Comparison of ENCODE assay signal across 8 mouse cellular contexts in the genomic region with DNA sequence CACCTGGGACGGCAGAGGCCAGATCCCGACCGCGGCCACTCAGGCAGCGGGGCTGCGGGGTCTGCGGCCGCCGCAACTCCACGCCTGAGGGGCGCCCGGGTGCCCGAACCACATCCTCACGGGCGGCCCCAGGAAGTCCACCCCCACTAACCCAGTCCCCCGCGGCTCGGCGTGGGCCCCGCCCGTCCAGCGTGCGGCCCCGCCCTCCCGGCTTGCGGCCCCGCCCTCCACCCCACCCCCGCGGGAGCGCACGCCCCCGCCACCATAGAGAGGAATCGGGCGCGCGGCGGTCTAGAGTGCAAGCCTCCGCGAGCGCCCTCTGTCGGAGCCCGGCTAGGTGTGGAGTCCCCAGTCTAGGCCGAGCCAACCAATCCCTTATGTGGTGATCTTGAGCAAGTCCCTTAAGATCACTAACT. TPM values are rescaled to one million over a fixed set of nuclear protein-coding genes. Genes with fewer than 3 reads are reported as not detected.
DNase-seq lines count a peak whose midpoint lies in the region; ATAC-seq and TF ChIP-seq lines count a peak whose summit lies in the region.

A gene (minus strand): TSS at position 180 of the 416 bp plus-strand sequence.

- H3K27ac ChIP-seq in ES-Bruce4 (ENCODE audit: insufficient read depth, low read length), result no peak within 1 kb of the TSS
- H3K27ac ChIP-seq in forebrain, embryonic 14.5 days (ENCODE audit: low read depth, low read length), result no peak within 1 kb of the TSS
- 0 out of 2 replicates have a peak within 1 kb of the TSS, but pooled peaks have one; percentile 42 for H3K27ac ChIP-seq in neural tube, embryonic 15.5 days (replicated peaks)

- no peak for TF ChIP-seq EP300 in ES-Bruce4 (IDR thresholded peaks at IDR 0.05; ENCODE audit: insufficient read depth, low read depth, low read length)

- peak; percentile 69 for TF ChIP-seq CTCF in ES-Bruce4 (IDR thresholded peaks at IDR 0.05; ENCODE audit: low read depth, low read length)

- H3K36me3 ChIP-seq in ES-Bruce4 (ENCODE audit: control insufficient read depth, insufficient read depth, low read length, poor library complexity, severe bottlenecking), result no peaks in the 10 kb centered on the region; the same call in 1 of the 2 replicates
- no peaks in the 10 kb centered on the region for H3K36me3 ChIP-seq in forebrain, embryonic 14.5 days (ENCODE audit: control insufficient read depth, insufficient read depth, low read length)
- no peaks in the 10 kb centered on the region for H3K36me3 ChIP-seq in neural tube, embryonic 15.5 days

- no peaks in the 10 kb centered on the region for H3K27me3 ChIP-seq in ES-Bruce4 (ENCODE audit: control insufficient read depth, insufficient read depth, low read length, poor library complexity, severe bottlenecking)
- H3K27me3 ChIP-seq in forebrain, embryonic 14.5 days (replicated peaks; ENCODE audit: control insufficient read depth, insufficient read depth, low read length), result no peaks in the 10 kb centered on the region
- H3K27me3 ChIP-seq in neural tube, embryonic 15.5 days (replicated peaks), result no peaks in the 10 kb centered on the region

- TF ChIP-seq POLR2A in ES-Bruce4 (IDR thresholded peaks at IDR 0.05; ENCODE audit: insufficient read depth, low read length), result no peak

- DNase-seq in forebrain, embryonic 14.5 days (ENCODE audit: low spot score), result peak; percentile 96
- peak; percentile 98 for DNase-seq in heart, postnatal 14 days
- DNase-seq in layer of hippocampus, adult 11-12 months (ENCODE audit: low spot score), result peak; percentile 96
- peak; percentile 90 to 93 for DNase-seq in lung, adult 18-20 months
- peak; percentile 92 for DNase-seq in testis, postnatal 14 days (ENCODE audit: low spot score)

- peak within 1 kb of the TSS; percentile 77 for H3K4me3 ChIP-seq in ES-Bruce4 (ENCODE audit: low read depth, low read length)
- H3K4me3 ChIP-seq in forebrain, embryonic 14.5 days (ENCODE audit: low read depth, low read length), result peak within 1 kb of the TSS; percentile 77
- peak within 1 kb of the TSS; percentile 76 for H3K4me3 ChIP-seq in neural tube, embryonic 15.5 days (replicated peaks)

- H3K9ac ChIP-seq in ES-Bruce4 (ENCODE audit: low read depth, poor library complexity, severe bottlenecking), result peak within 1 kb of the TSS; percentile 86
- H3K9ac ChIP-seq in forebrain, embryonic 14.5 days (ENCODE audit: low read length), result peak within 1 kb of the TSS; percentile 77
- peak within 1 kb of the TSS; percentile 72 for H3K9ac ChIP-seq in neural tube, embryonic 15.5 days (replicated peaks)

- intact Hi-C loops in heart, postnatal 14 days (cut with DNase I), result loop anchor here (5.0 kb wide), 2 partner anchors 109 to 124 kb away; a partner anchor contains a TSS

- peak; percentile 89; the same call in 1 of the 2 replicates for ATAC-seq in cerebellum, adult (ENCODE audit: insufficient number of reproducible peaks, low FRiP score, low TSS enrichment)
- ATAC-seq in forebrain, embryonic 14.5 days, result peak; percentile 97
- peak; percentile 94 for ATAC-seq in neural tube, embryonic 15.5 days (ENCODE audit: low FRiP score)

- peak within 1 kb of the TSS; percentile 80 for H3K4me2 ChIP-seq in forebrain, embryonic 14.5 days (ENCODE audit: low read length)
- H3K4me2 ChIP-seq in neural tube, embryonic 15.5 days, result peak within 1 kb of the TSS; percentile 87

- WGBS in forebrain, embryonic 14.5 days, result under 1% methylated on average over 42 of the region's 43 CpGs
- 2% methylated on average over 37 of the region's 43 CpGs for WGBS in neural tube, embryonic 15.5 days

- H3K9me3 ChIP-seq in ES-Bruce4 (replicated peaks; ENCODE audit: control insufficient read depth, insufficient read depth, low read length, poor library complexity, severe bottlenecking), result no peaks in the 10 kb centered on the region
- H3K9me3 ChIP-seq in forebrain, embryonic 14.5 days (replicated peaks; ENCODE audit: control insufficient read depth, low read length), result no peaks in the 10 kb centered on the region
- no peaks in the 10 kb centered on the region for H3K9me3 ChIP-seq in neural tube, embryonic 15.5 days (replicated peaks)

- no peaks in the 10 kb centered on the region for H3K4me1 ChIP-seq in ES-Bruce4 (ENCODE audit: control insufficient read depth, insufficient read depth, low read length)
- peaks cover 3% of the 10 kb centered on the region; the same call in 1 of the 2 replicates for H3K4me1 ChIP-seq in forebrain, embryonic 14.5 days (ENCODE audit: control insufficient read depth, insufficient read depth, low read length)
- peaks cover 16% of the 10 kb centered on the region for H3K4me1 ChIP-seq in neural tube, embryonic 15.5 days

RNA-seq across cellular contexts. Expression of the gene that starts here (rescaled TPM):
- polyA plus RNA-seq in ES-Bruce4 (2011; ENCODE audit: insufficient read depth, insufficient read length, low read depth, missing spikeins), result 27.4 and 29.9 TPM in 2 replicates
- polyA plus RNA-seq in forebrain, embryonic 14.5 days (2014; fragmentation: Nextera tagmentation; extraction: Ambion mirVana), result 8.4 and 9.8 TPM in 2 replicates
- total RNA-seq in heart, postnatal 14 days (2021), result 1 to 10 TPM; 5.0 to 6.5 TPM
- polyA plus RNA-seq in neural tube, embryonic 15.5 days (2015; fragmentation: Nextera tagmentation; extraction: Ambion mirVana), result 3.8 and 6.9 TPM in 2 replicates
